Mouse (Mus musculus): Measurements from ENCODE around the gene Dst. TPM values are rescaled to one million over a fixed set of nuclear protein-coding genes. Genes with fewer than 3 reads are reported as not detected.
A peak's percentile ranks its signal among the peaks of the same experiment; 100 is the strongest.

Gene Dst
- polyA plus RNA-seq, 1 experiment from 2014 or later, result 15.0 TPM

DNA sequence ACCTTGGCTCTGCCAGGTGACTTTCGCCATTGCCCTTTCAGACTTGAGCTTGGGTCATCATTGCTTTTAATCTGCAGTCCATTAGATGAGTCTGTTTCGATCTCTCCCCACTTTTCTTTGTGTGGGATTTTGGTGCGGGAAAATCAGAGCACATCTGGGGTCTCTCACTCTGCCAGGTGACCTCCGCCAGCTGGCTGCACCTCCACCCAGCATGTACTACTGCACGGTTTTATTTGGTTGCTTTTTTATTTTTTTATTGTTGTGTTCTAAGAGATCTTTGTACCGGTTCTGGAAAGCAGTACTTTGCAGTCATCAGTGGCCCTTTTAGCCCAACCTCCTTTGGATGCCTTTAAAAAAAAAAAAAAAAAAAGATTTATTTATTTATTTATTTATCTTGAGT, 112.6 kb downstream of the Dst start:
- H3K27ac ChIP-seq, result peak overlapping the region; percentile 69; the same call in 1 of the 2 replicates
- 91% methylated on average over 6 of the region's 6 CpGs for WGBS
- H3K4me1 ChIP-seq, result peaks cover 40% of the 10 kb centered on the region
- DNase-seq (ENCODE audit: low spot score), result no peak
- H3K27me3 ChIP-seq (ENCODE audit: insufficient read depth, poor library complexity, severe bottlenecking), result no peaks in the 10 kb centered on the region
- H3K4me3 ChIP-seq, result no peak overlapping the region
- no peaks in the 10 kb centered on the region for H3K9me3 ChIP-seq
- no peaks in the 10 kb centered on the region for H3K36me3 ChIP-seq

DNA sequence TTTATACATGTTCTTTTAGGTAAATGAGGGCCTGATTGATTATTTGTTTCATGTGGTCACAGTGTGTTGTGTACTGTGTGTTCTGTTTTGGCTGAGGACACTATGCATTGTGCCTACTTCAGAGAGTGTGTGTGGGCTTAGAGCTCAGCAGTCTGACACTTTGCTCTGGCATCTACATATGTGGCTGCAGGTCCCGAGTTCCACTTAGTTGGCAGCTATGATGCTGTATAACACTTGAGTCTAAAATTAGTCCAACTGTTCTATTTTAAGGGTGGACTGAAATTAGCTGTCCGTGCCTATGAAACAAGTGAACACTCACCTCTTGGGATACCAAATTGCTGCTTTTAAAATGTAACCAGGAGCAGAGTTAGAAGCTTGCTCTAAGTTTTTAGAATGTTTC, 113.5 kb downstream of the Dst start:
- 44% methylated on average over 2 of the region's 2 CpGs for WGBS
- no peaks in the 10 kb centered on the region for H3K27me3 ChIP-seq (ENCODE audit: insufficient read depth, poor library complexity, severe bottlenecking)
- H3K36me3 ChIP-seq, result no peaks in the 10 kb centered on the region
- no peak for DNase-seq (ENCODE audit: low spot score)
- no peaks in the 10 kb centered on the region for H3K9me3 ChIP-seq
- peaks cover 40% of the 10 kb centered on the region for H3K4me1 ChIP-seq
- H3K4me3 ChIP-seq, result no peak overlapping the region
- peak overlapping the region; percentile 86 for H3K27ac ChIP-seq

DNA sequence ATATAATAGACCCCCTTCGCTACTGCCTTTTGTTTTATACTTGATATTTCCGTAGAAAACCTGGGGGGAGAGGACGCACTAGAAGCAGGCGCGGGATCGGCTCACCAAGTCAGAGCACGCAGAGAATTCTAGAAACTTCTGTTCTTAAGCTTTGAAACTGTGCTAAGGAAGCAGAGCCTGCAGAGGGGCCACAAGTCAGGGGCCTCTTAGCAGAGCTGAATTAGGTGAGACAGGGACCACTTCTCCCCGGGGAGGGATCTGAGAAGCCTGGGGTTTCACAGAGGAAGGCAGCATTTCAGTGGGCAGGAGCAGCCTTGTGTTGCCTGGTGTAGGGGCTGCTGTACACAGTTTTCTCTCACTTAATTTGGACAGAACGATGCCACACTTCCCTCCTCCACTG, 115.1 kb downstream of the Dst start:
- peak overlapping the region; percentile 75 for H3K27ac ChIP-seq
- DNase-seq (ENCODE audit: low spot score), result no peak
- H3K4me1 ChIP-seq, result peaks cover 34% of the 10 kb centered on the region
- WGBS, result 73% methylated on average over 9 of the region's 9 CpGs
- no peak overlapping the region for H3K4me3 ChIP-seq
- no peaks in the 10 kb centered on the region for H3K36me3 ChIP-seq
- no peaks in the 10 kb centered on the region for H3K9me3 ChIP-seq
- H3K27me3 ChIP-seq (ENCODE audit: insufficient read depth, poor library complexity, severe bottlenecking), result no peaks in the 10 kb centered on the region

DNA sequence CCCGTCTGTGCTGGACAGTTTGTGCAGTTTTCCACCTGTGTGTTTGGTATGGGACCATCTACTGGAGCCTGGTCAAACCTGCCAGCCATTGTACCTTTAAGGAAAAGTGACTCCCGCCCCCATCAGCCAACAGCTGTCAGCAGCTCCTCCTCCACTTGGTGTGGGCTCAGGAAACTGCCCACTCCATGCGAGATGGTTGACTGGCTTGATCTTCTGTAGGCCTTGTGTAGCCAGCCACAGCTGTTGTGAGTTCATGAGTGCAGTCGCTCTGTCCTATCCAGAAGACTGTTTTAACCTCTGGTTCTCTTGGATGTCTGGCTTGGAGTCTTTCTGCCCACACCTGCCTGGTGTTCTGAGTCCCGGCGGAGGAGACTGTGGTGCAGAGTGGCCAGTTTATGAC, 117.9 kb downstream of the Dst start:
- WGBS, result 74% methylated on average over 6 of the region's 6 CpGs
- no peak overlapping the region for H3K4me3 ChIP-seq
- DNase-seq (ENCODE audit: low spot score), result no peak
- no peaks in the 10 kb centered on the region for H3K9me3 ChIP-seq
- H3K4me1 ChIP-seq, result peaks cover 43% of the 10 kb centered on the region
- H3K27ac ChIP-seq, result no peak overlapping the region
- no peaks in the 10 kb centered on the region for H3K27me3 ChIP-seq (ENCODE audit: insufficient read depth, poor library complexity, severe bottlenecking)
- H3K36me3 ChIP-seq, result no peaks in the 10 kb centered on the region

DNA sequence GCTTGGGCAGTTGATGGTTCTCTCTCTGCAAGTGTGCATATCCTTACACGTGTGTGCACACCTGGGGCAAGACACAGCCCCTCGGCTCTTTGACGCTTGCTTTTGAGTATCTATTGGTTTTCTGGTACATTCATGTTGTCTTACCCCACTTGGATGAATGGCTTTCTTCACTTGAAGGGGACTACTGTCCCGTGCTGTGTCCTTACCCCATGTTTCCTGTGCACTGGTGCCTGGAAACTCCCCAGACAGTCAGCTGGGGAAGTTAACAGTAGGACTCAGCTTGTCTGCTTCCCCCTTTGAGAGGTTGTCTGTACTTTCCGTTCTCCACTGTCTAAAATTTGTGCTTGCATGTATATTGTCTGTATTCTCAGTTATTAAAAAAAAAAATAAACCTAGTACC, 120.7 kb downstream of the Dst start:
- Histone ChIP-seq H3K27me3 (ENCODE audit: insufficient read depth, poor library complexity, severe bottlenecking) (no peaks in the 10 kb centered on the region), H3K9me3 (no peaks in the 10 kb centered on the region), H3K4me1 (peaks cover 26% of the 10 kb centered on the region), H3K36me3 (no peaks in the 10 kb centered on the region), H3K4me3 (no peak overlapping the region), H3K27ac (no peak overlapping the region)
- no peak for DNase-seq (ENCODE audit: low spot score)
- WGBS, result 67% methylated on average over 5 of the region's 5 CpGs

DNA sequence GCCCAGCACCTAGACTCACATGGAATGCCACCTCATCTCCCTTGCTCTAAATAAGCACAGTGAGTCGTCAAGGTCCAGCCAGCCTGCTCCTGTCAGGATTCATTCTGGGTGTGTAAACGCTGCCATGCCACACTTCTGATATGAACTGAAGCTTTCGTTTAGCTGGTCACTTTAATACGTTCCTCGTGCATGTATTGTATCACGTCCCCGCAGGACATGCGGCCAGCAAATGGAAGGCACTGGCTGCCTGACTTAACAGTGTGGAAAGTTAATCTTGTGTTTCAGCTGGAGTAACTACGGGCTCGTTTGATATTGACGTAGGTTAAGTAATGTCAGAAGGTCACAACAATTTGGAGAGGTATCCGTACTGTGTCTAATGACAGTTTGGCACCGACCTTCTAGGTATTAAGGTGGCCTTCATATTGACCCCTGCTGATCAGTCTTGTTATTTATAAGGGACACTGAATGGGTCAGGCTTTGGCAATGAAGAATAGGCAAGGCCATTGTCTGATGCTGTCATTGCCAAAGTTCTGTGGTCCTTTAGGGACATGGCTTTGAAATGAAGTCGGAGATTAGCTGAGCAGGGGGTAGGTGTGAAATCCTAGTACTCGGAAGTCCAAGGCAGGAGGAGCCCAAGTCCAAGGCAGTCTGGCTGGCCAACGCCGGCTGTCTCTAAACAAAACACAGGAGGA, 122.5 kb downstream of the Dst start:
- 72% methylated on average over 17 of the region's 17 CpGs for WGBS
- H3K27me3 ChIP-seq (ENCODE audit: insufficient read depth, poor library complexity, severe bottlenecking), result no peaks in the 10 kb centered on the region
- H3K4me3 ChIP-seq, result no peak overlapping the region
- H3K4me1 ChIP-seq, result peaks cover 41% of the 10 kb centered on the region
- H3K36me3 ChIP-seq, result no peaks in the 10 kb centered on the region
- no peaks in the 10 kb centered on the region for H3K9me3 ChIP-seq
- DNase-seq (ENCODE audit: low spot score), result no peak
- no peak overlapping the region for H3K27ac ChIP-seq

DNA sequence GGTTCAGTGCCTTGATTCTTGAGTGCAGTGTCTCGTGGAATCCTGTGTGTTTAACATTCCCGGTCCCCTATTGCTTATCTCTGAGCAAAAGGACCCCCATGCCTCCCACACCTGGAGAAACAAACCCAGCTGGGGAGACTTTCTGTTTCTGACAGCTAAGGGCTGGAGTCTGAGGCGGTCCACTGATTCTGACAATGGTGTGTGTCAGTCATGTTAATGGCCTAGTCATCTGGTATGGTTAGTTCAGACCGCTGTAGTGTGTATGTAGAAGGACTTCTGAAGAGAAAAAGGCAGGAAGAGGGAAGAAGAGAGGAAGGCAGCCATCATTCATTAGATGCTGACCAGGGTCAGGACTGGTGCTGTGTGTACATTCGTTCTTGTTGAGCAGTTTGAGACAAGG, 125.0 kb downstream of the Dst start:
- no peak for DNase-seq (ENCODE audit: low spot score)
- no peaks in the 10 kb centered on the region for H3K27me3 ChIP-seq (ENCODE audit: insufficient read depth, poor library complexity, severe bottlenecking)
- H3K9me3 ChIP-seq, result no peaks in the 10 kb centered on the region
- H3K27ac ChIP-seq, result no peak overlapping the region
- no peak overlapping the region for H3K4me3 ChIP-seq
- H3K36me3 ChIP-seq, result no peaks in the 10 kb centered on the region
- 61% methylated on average over 5 of the region's 5 CpGs for WGBS
- H3K4me1 ChIP-seq, result peaks cover 50% of the 10 kb centered on the region

DNA sequence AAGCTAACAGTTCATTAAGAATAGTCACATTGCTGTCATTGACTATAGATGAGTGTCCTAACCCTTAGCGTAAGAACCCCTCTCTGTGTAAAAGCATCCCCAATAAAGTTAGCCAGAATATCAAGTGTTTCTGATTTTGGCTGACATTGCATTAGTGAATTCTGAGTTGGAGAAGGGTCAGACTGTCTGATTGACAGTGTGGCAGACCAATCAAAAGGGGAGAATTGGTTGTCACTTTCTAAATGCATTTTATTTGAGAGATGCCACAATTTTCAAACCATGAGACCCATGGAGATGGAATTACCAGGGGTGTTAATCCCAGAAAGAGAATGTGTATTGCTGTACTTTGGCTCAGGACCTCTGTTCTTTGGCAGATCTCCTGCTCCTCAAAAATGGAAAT, 125.5 kb downstream of the Dst start:
- no peaks in the 10 kb centered on the region for H3K9me3 ChIP-seq
- H3K27ac ChIP-seq, result no peak overlapping the region
- 91% methylated on average over 1 of the region's 1 CpGs for WGBS
- H3K36me3 ChIP-seq, result no peaks in the 10 kb centered on the region
- no peak overlapping the region for H3K4me3 ChIP-seq
- no peak for DNase-seq (ENCODE audit: low spot score)
- peaks cover 49% of the 10 kb centered on the region for H3K4me1 ChIP-seq
- H3K27me3 ChIP-seq (ENCODE audit: insufficient read depth, poor library complexity, severe bottlenecking), result no peaks in the 10 kb centered on the region

DNA sequence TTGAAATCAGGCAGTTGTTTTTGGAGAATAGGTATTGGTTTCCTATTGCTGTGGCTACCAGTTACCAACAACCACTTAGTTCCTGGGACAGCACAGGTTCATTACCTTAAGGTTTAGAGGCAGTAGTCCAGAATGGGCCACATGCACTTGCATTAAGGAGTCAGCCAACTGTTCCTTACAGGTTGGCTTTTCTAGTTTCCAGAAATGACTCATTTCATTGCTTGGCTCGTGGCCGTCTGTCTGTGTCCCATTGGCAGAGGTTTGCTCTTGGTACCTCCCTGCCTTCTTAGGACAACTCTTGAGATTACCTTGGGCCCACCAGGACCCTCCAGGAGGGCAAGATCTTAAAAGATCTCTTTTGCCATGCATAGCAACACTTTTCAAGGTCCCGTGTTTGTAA, 125.9 kb downstream of the Dst start:
- no peaks in the 10 kb centered on the region for H3K9me3 ChIP-seq
- 77% methylated on average over 3 of the region's 3 CpGs for WGBS
- no peak for DNase-seq (ENCODE audit: low spot score)
- H3K4me1 ChIP-seq, result peaks cover 45% of the 10 kb centered on the region
- H3K27me3 ChIP-seq (ENCODE audit: insufficient read depth, poor library complexity, severe bottlenecking), result no peaks in the 10 kb centered on the region
- no peaks in the 10 kb centered on the region for H3K36me3 ChIP-seq
- H3K27ac ChIP-seq, result no peak overlapping the region
- H3K4me3 ChIP-seq, result no peak overlapping the region

DNA sequence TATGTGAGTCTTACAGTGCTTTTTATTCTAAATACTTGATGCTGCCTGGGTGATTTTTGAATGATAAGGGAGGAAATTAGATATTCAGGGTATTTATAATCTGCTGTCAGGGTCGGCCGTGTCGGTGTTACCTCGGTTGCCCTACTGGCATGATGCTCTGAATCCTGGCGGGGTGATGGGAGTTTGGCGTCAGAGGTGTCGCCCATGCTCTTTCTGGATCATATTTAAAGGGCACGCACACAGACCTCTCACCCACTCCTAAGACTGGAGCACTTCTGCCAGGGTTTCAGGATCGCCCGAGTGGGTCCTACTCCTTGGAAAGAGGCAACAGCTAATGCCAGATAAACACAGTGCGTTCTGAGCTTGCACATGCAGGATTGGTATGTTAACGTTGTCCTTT, 128.1 kb downstream of the Dst start:
- no peak for DNase-seq (ENCODE audit: low spot score)
- H3K4me3 ChIP-seq, result no peak overlapping the region
- no peaks in the 10 kb centered on the region for H3K9me3 ChIP-seq
- no peak overlapping the region for H3K27ac ChIP-seq
- peaks cover 35% of the 10 kb centered on the region for H3K4me1 ChIP-seq
- 85% methylated on average over 12 of the region's 12 CpGs for WGBS
- no peaks in the 10 kb centered on the region for H3K27me3 ChIP-seq (ENCODE audit: insufficient read depth, poor library complexity, severe bottlenecking)
- no peaks in the 10 kb centered on the region for H3K36me3 ChIP-seq

DNA sequence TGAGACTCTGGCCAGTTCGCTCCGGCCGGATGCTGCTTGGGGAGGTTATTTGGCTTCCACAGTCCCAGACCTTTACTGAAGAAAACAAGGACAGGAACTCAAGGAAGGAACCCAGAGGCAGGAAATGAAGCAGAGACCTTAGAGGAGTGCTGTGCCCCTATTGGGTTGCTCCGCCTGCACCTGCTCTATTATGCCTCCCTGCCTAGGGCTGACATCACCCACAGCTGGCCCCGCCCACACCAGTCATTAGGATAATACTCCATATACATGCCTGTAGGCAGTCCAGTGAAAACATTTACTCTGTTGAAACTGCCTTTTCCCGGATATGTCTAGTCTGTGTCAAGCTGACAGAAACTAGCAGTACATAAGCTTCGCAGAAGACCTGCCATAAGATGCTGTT, 130.5 kb downstream of the Dst start:
- H3K4me1 ChIP-seq, result peaks cover 34% of the 10 kb centered on the region
- no peaks in the 10 kb centered on the region for H3K36me3 ChIP-seq
- no peaks in the 10 kb centered on the region for H3K27me3 ChIP-seq (ENCODE audit: insufficient read depth, poor library complexity, severe bottlenecking)
- no peak overlapping the region for H3K27ac ChIP-seq
- 91% methylated on average over 7 of the region's 7 CpGs for WGBS
- H3K9me3 ChIP-seq, result no peaks in the 10 kb centered on the region
- H3K4me3 ChIP-seq, result no peak overlapping the region
- no peak for DNase-seq (ENCODE audit: low spot score)

DNA sequence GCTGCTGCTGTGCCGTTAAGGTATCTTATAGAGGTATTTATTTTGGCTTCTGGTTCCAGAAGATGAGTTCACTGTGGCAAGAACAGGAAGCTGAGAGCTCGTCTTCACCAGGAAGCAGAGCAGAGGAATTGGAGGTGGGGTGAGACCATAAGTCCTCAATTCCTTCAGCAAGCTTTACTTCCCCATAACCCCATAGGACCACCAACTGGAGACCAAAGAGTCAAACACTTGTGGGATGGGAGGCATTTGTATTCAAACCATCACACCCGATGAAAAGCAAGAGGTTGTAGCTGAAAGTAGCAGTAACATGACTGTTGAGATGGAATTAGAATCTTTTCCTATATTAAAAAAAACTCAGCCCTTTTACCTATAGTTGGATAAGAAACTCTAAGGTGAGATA, 132.0 kb downstream of the Dst start:
- Histone ChIP-seq H3K9me3 (no peaks in the 10 kb centered on the region), H3K4me1 (peaks cover 22% of the 10 kb centered on the region), H3K36me3 (no peaks in the 10 kb centered on the region), H3K27me3 (ENCODE audit: insufficient read depth, poor library complexity, severe bottlenecking) (no peaks in the 10 kb centered on the region), H3K27ac (no peak overlapping the region), H3K4me3 (no peak overlapping the region)
- 59% methylated on average over 3 of the region's 3 CpGs for WGBS
- no peak for DNase-seq (ENCODE audit: low spot score)

DNA sequence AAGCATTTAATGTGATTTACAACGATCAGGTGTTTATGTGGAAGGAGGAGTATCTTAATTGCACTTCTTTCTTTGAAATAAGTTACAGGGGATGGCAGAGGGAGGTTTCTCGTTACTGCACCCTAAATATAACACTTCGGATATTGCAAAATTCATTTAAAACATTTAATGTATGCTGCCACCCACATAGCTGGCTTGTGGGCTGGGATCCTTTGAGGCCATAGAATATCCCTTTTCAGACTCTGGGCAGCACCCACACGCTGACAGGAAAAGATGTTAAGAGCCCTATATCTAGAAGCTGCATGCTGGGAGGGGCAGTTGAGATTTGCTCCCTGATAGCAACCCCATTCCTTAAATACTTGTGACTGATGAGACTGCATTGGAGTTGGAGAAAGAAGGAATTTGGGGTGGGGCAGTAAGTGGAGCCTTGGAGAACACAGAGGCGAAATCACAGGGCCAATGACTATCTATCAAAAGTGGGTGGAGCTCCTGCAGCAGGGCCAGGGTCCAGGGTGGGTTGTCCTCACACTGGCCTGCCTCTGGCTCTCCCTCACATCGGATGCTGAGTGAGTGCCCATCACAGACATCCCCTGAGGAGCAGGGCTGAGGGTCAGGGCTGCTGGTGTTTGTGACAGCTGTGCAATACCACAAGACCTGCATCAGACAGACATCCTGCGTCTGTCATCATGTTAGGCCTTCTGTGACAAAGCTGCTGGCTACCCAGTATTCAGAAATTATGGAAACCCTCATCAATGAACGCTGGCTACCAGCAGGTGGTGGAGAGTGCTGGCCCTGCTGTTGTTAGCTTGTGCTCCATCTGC, 133.1 kb downstream of the Dst start:
- Histone ChIP-seq H3K4me1 (peaks cover 13% of the 10 kb centered on the region), H3K4me3 (no peak overlapping the region), H3K36me3 (no peaks in the 10 kb centered on the region), H3K27me3 (ENCODE audit: insufficient read depth, poor library complexity, severe bottlenecking) (no peaks in the 10 kb centered on the region), H3K9me3 (no peaks in the 10 kb centered on the region), H3K27ac (no peak overlapping the region)
- whole genome bisulfite sequencing, result 40% methylated on average over 8 of the region's 8 CpGs
- no peak for DNase-seq (ENCODE audit: low spot score)

Data from heart, embryonic 10.5 days (tissue).